Mouse (Mus musculus): ENCODE measurements at regions not wholly inside any gene's neighbourhood (a gene's known extent, or its start where the extent isn't known, plus 50 kb on each side); places are given as distances from the start of the nearest gene placed in this dataset.

DNA sequence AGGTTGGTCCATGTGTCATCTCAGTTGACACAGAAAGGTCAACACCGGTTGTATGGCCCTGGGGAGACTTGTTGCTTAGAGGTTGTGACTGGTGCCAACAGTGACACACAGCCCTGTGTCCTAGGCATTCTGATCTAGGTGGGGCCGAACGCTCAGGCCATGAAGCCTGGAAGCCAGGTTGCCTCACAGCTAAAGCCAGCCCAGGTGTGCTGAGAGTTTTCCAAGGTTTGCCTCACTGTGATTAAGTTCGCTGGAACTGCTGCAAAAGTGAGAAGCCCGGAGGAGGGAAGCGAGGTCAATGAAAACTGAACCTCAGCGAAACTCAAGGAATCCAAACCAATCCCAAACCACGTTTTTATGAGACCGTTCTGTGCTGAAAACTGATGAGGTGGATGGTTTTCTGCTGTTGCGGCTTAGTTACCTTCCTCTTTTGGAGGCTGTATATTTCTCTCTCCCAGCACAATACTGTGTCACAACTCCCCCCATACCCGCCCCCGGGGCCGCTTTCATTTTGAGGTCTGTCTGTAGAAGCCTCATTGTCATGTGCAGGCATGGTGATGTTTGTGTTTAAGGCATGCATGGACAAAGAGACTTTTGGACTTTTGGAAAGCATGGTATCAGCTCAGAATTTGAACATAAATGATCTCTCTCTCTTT, 56.2 kb upstream of the Marcks start:
- peak; percentile 44 for DNase-seq

DNA sequence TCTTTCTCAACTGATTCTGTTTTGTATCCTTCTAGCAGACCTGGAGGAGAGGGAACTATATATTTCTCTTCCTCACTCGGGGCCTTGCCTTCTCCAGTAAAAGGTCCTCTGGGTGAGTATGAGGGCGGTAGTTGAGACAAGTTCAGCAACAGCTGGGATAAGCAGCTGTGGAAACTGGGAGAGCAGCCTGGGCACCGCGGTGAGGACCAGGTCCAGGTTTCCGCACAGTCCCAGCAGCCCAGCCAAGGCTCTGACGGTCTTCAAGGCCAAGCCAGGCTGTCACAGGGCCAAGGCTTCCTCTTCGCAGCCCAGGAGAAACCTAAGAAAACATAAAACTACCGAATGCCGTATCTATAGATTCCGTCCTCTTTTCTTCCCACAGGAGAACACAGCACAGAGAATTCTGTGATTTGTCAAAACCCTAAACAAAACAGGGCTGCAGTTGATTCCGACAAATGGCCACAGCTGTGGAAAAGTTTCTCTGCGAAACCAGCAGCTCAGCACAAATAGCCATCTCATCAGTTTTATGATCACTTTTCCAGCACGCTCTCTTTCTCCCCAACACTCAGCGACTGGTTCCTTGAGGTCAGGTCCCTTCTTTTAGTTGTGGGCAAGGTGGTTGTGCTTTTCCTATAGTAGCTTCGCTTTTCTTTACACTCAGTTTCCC, 55.5 kb upstream of the Marcks start:
- no peak for DNase-seq

DNA sequence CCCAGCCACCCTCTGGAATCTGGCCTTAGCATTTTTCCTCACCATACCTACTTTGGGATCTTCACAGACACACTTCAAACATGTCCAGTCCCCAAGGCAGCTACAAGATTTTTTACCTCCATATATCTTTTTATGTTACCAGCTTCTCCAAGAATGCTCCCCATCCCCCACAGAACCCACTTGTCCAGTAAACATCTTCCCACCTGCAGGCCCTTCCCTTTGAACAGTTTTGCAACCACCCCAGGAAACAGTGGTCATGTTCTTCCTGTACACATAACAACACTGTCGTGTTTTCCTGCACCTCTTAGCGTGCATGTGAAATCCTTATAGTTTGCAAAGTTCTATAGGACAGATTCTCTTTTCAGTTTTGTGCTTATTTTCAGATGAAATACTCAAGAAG, 53.9 kb upstream of the Marcks start:
- peak; percentile 46 for DNase-seq

DNA sequence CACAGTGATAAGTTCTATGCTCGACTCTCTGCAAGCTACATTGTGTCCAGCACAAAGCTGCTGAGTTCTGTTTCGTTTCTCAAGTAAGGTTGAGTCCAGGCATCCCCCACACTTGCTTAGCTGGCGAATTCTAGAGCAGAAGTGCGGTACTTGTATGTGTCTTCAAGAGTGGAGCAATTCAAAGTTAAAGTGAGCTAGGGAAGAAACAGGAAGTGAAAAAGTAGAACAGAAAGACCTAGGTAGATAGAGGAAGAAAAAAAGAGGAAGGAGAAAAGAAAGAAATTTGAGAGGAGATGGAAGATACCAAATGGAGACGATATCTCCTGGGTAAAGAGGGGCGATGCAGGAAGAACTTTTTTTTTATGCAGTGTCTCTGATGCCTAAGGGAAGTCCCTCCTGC, 51.4 kb upstream of the Marcks start:
- DNase-seq = peak; percentile 21
